11 mouse cellular contexts compared by ENCODE assay signal in genomic region chr10:3414813-3415212, GRCm38 (mm10). TPM values are rescaled to one million over a fixed set of nuclear protein-coding genes. Genes with fewer than 3 reads are reported as not detected.
A peak's percentile ranks its signal among the peaks of the same experiment; 100 is the strongest.
DNase-seq lines count a peak whose midpoint lies in the region; ATAC-seq lines count a peak whose summit lies in the region.
"Had no signal": no experiment of that assay in that cellular context is flagged by ENCODE, and none has a peak within 500 bp of the region (broad histone marks: within the 10 kb centered on the region; RNA-seq: fewer than 3 reads in every experiment).

No protein-coding gene starts in this region.

- intact Hi-C loops in left cerebral cortex, postnatal 4 days (cut with DNase I) = no loop called here

- no peak overlapping the region for H3K4me3 ChIP-seq in heart, embryonic 10.5 days
- H3K4me3 ChIP-seq: limb, embryonic 15.5 days; stomach, embryonic 15.5 days had no signal

- H3K27me3 ChIP-seq in heart, embryonic 10.5 days (ENCODE audit: insufficient read depth, poor library complexity, severe bottlenecking) = no peaks in the 10 kb centered on the region
- H3K27me3 ChIP-seq: limb, embryonic 15.5 days; stomach, embryonic 15.5 days had no signal

- no peaks in the 10 kb centered on the region for H3K36me3 ChIP-seq in heart, embryonic 10.5 days
- H3K36me3 ChIP-seq: limb, embryonic 15.5 days; stomach, embryonic 15.5 days had no signal

- DNase-seq in left cerebral cortex, postnatal 4 days = peak; percentile 89
- no peak for DNase-seq in left cerebral cortex, adult 8-10 months (ENCODE audit: low spot score in 2 of 2)
- DNase-seq in cerebellum, adult 9-10 months = peak; percentile 74
- peak; percentile 87 for DNase-seq in heart, embryonic 10.5 days (ENCODE audit: low spot score)
- DNase-seq in lung, postnatal 10 days = peak; percentile 47
- no peak for DNase-seq in left cerebral cortex, adult 9 months (ENCODE audit: low spot score in 2 of 2)
- no peak for DNase-seq in embryo, embryonic 10.5 days (ENCODE audit: low spot score)
- DNase-seq: kidney, adult 18-20 months had no signal

- H3K4me1 ChIP-seq in heart, embryonic 10.5 days = peaks cover 72% of the 10 kb centered on the region
- H3K4me1 ChIP-seq: limb, embryonic 15.5 days; stomach, embryonic 15.5 days had no signal

- WGBS in heart, embryonic 10.5 days = 11% methylated on average over 5 of the region's 5 CpGs

- no peak for ATAC-seq in monocyte, adult 5-6 weeks (replicated peaks; ENCODE audit: insufficient number of reproducible peaks, low FRiP score, low TSS enrichment, poor library complexity, severe bottlenecking)

- H3K9me3 ChIP-seq in heart, embryonic 10.5 days = no peaks in the 10 kb centered on the region
- H3K9me3 ChIP-seq: limb, embryonic 15.5 days; stomach, embryonic 15.5 days had no signal

- H3K27ac ChIP-seq in heart, embryonic 10.5 days = peak overlapping the region; percentile 83
- H3K27ac ChIP-seq: limb, embryonic 15.5 days; stomach, embryonic 15.5 days had no signal

RNA-seq across cellular contexts. Expression of gene Ppp1r14c, which starts 49.0 kb away (rescaled TPM):
- total RNA-seq in left cerebral cortex, postnatal 4 days (2021) = 10 to 100 TPM; 91.1 to 92.6 TPM
- total RNA-seq in left cerebral cortex, adult 8-10 months (2022) = 10 to 100 TPM in 3 of 4 experiments, 1 to 10 TPM in 1; 9.8 to 13.1 (median 11.1) TPM
- polyA plus RNA-seq in heart, embryonic 10.5 days (2016; fragmentation: Nextera tagmentation; extraction: Ambion mirVana) = 92.5 and 153 TPM in 2 replicates
- not detected in 3 replicates for total RNA-seq in monocyte, adult 5-6 weeks (2017)

Comparison
In these comparisons a context has a peak if more than half of its experiments do, and no peak if none do; other contexts are left out.
1. DNase-seq: peak in left cerebral cortex, postnatal 4 days (single experiment), cerebellum, adult 9-10 months (single experiment), heart, embryonic 10.5 days (single experiment) and lung, postnatal 10 days (single experiment); none in left cerebral cortex, adult 8-10 months (0 of 2), left cerebral cortex, adult 9 months (0 of 2) and embryo, embryonic 10.5 days (single experiment).
2. RNA of gene Ppp1r14c, which starts 49.0 kb away (total RNA-seq): 91.1 to 92.6 TPM in left cerebral cortex, postnatal 4 days and 9.8 to 13.1 TPM in left cerebral cortex, adult 8-10 months; not detected in monocyte, adult 5-6 weeks; every median in the first group is over 10 times any median in the second.